ENCODE assay signal across 9 mouse cellular contexts in genomic region chr12:70555723-70556122, GRCm38 (mm10).
DNase-seq lines count a peak whose midpoint lies in the region; ATAC-seq and TF ChIP-seq lines count a peak whose summit lies in the region.
"Had no signal": no experiment of that assay in that cellular context is flagged by ENCODE, and none has a peak within 500 bp of the region (broad histone marks: within the 10 kb centered on the region; RNA-seq: fewer than 3 reads in every experiment).

No protein-coding gene starts in this region.

- H3K27ac ChIP-seq in gastrocnemius, adult 2 months = peak overlapping the region; percentile 60
- 0 out of 2 replicates have a peak overlapping the region, but pooled peaks have one; percentile 12 for H3K27ac ChIP-seq in testis, adult 2 months (ENCODE audit: control insufficient read depth, insufficient read depth, low read depth, low read length)
- H3K27ac ChIP-seq in limb, embryonic 10.5 days = no peak overlapping the region
- H3K27ac ChIP-seq in forebrain, embryonic 13.5 days = no peak overlapping the region
- H3K27ac ChIP-seq: neural tube, embryonic 13.5 days had no signal

- no peak overlapping the region for H3K4me3 ChIP-seq in gastrocnemius, adult 2 months
- no peak overlapping the region for H3K4me3 ChIP-seq in testis, adult 2 months (ENCODE audit: control insufficient read depth, low read depth, low read length)
- H3K4me3 ChIP-seq in limb, embryonic 10.5 days = no peak overlapping the region
- no peak overlapping the region for H3K4me3 ChIP-seq in forebrain, embryonic 13.5 days
- H3K4me3 ChIP-seq: neural tube, embryonic 13.5 days had no signal

- TF ChIP-seq POLR2A in testis, adult 2 months (IDR thresholded peaks at IDR 0.05; ENCODE audit: control insufficient read depth, low read depth, low read length) = no peak

- no peak overlapping the region for H3K9ac ChIP-seq in forebrain, embryonic 13.5 days
- H3K9ac ChIP-seq: neural tube, embryonic 13.5 days had no signal

- no peaks in the 10 kb centered on the region for H3K36me3 ChIP-seq in testis, adult 2 months (ENCODE audit: control insufficient read depth, insufficient read depth, low read length)
- no peaks in the 10 kb centered on the region for H3K36me3 ChIP-seq in limb, embryonic 10.5 days
- H3K36me3 ChIP-seq in forebrain, embryonic 13.5 days (ENCODE audit: poor library complexity, severe bottlenecking) = no peaks in the 10 kb centered on the region
- H3K36me3 ChIP-seq: neural tube, embryonic 13.5 days had no signal

- H3K4me2 ChIP-seq in forebrain, embryonic 13.5 days = no peak overlapping the region
- H3K4me2 ChIP-seq: neural tube, embryonic 13.5 days had no signal

- no peaks in the 10 kb centered on the region for H3K9me3 ChIP-seq in limb, embryonic 10.5 days (replicated peaks)
- no peaks in the 10 kb centered on the region for H3K9me3 ChIP-seq in forebrain, embryonic 13.5 days (replicated peaks)
- H3K9me3 ChIP-seq: neural tube, embryonic 13.5 days had no signal

- ATAC-seq in forebrain, embryonic 13.5 days = no peak

- no peaks in the 10 kb centered on the region for H3K4me1 ChIP-seq in testis, adult 2 months (ENCODE audit: control insufficient read depth, insufficient read depth, low read length)
- no peaks in the 10 kb centered on the region for H3K4me1 ChIP-seq in limb, embryonic 10.5 days
- H3K4me1 ChIP-seq in forebrain, embryonic 13.5 days = peaks cover 2% of the 10 kb centered on the region; the same call in 1 of the 2 replicates

- intact Hi-C loops in gastrocnemius, adult 2 months (cut with DNase I) = no loop called here

- peak; percentile 69 for DNase-seq in gastrocnemius, adult 2 months
- DNase-seq in gastrocnemius, postnatal 10 days = no peak
- peak; percentile 85 for DNase-seq in gonadal fat pad, adult 2 months (ENCODE audit: low read depth)
- DNase-seq in heart, postnatal 4 days = peak; percentile 53
- no peak for DNase-seq in limb, embryonic 10.5 days (ENCODE audit: low spot score)
- DNase-seq in layer of hippocampus, postnatal 36 days = no peak

- WGBS in limb, embryonic 10.5 days = 81% methylated on average over 3 of the region's 3 CpGs
- 68% methylated on average over 3 of the region's 3 CpGs for WGBS in forebrain, embryonic 13.5 days

- TF ChIP-seq CTCF in gastrocnemius, adult 2 months (IDR thresholded peaks at IDR 0.05) = no peak
- TF ChIP-seq CTCF in testis, adult 2 months (IDR thresholded peaks at IDR 0.05; ENCODE audit: control insufficient read depth, insufficient read depth, insufficient replicate concordance, low read depth, low read length) = no peak

- H3K27me3 ChIP-seq in testis, adult 2 months (ENCODE audit: control insufficient read depth, insufficient read depth, low read length) = no peaks in the 10 kb centered on the region
- no peaks in the 10 kb centered on the region for H3K27me3 ChIP-seq in limb, embryonic 10.5 days (ENCODE audit: low read depth, poor library complexity, severe bottlenecking)
- H3K27me3 ChIP-seq in forebrain, embryonic 13.5 days = peaks cover 4% of the 10 kb centered on the region; the same call in 1 of the 2 replicates
- H3K27me3 ChIP-seq: neural tube, embryonic 13.5 days had no signal

Comparison
In these comparisons a context has a peak if more than half of its experiments do, and no peak if none do; other contexts are left out.
1. DNase-seq: peak in gastrocnemius, adult 2 months (single experiment), gonadal fat pad, adult 2 months (single experiment) and heart, postnatal 4 days (single experiment); none in gastrocnemius, postnatal 10 days (single experiment), limb, embryonic 10.5 days (single experiment) and layer of hippocampus, postnatal 36 days (0 of 2).
2. H3K27ac ChIP-seq: peak in gastrocnemius, adult 2 months (single experiment) and testis, adult 2 months (single experiment); none in limb, embryonic 10.5 days (single experiment) and forebrain, embryonic 13.5 days (single experiment).